Mouse (Mus musculus) adrenal gland, postnatal 10 days (tissue): ENCODE results near the gene Ubtf. TPM values are rescaled to one million over a fixed set of nuclear protein-coding genes. Genes with fewer than 3 reads are reported as not detected.

ENCODE experiments used
- DNase-seq: peaks from one replicate; pipeline ENCODE4 v3.0.0; 2021; ENCODE audit warnings: mixed read lengths
- total RNA-seq, 2 experiments: library from RNA; stranded (reverse); gene quantifications; 2 replicates each; pipeline ENCODE4 v1.2.3; 2021

The Ubtf gene
- total RNA-seq, 2 experiments from 2014 or later: 96.3 to 100 TPM

DNA sequence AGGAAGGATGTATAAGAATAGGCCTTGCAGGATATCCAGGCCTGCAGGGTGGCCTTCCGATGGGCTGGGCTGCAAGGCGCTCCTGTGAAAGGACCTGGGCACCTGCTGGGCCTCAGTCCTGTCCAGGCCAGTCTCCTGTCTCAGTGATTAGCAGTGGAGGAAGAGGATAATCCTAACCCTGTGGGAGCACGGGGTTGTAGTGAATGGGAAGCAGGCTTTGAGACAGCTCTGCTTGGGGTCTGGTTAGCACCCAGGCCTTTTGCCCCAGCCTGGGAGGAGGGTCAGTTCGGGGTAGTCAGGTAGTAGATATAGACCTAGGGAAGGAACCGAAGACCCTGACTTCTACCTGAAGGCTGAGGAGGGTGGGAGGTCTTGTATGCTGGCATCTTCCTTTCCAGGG is 28.1 kb upstream of the Ubtf start:
- DNase-seq: no peak

- no peak for DNase-seq
Measured at GRCm38 (mm10) chr11:102346926-102347325, 27.4 kb upstream of the Ubtf start.

DNA sequence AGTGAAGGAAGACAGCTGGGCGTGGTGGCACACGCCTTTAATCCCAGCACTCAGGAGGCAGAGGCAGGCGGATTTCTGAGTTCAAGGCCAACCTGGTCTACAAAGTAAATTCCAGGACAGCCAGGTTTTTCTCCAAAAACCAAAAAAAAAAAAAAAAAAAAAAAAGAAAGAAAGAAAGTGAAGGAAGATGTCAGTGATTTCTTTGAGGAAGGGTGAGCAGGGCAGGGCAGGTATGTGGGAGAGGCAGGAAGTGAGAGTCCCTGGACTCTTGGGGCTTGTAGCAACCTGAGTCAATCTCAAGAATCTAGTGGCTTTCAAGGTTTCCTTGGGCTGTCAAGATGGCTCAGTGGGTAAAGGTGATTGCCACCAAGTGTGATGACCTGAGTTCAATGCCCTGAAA is 24.9 kb upstream of the Ubtf start:
- DNase-seq: no peak

DNA sequence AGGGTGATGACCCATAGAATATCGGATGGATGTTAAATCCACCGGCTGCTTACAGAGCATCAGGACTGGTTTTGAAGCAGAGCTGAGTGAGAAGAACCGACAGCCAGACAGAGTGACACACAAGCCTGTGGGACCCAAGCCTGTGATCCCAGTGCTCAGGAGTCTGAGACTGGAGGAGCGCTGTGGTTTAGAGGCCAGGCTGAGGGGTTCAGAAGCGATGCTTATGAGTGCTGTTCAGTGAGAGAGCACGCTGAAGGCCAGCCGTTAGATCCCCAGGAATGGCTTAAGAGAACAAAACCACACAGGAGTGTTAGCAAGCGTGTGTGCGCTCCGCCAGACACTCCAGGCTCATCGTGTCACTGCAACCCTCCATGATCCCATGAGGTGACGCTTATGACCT is 23.2 kb upstream of the Ubtf start:
- no peak for DNase-seq

GRCm38 (mm10) chr11:102341101-102341500 is 21.6 kb upstream of the Ubtf start:
- no peak for DNase-seq

GRCm38 (mm10) chr11:102339624-102340023 is 20.1 kb upstream of the Ubtf start:
- no peak for DNase-seq

- DNase-seq: peak; percentile 43
Measured at GRCm38 (mm10) chr11:102339195-102339594, 19.7 kb upstream of the Ubtf start.

DNA sequence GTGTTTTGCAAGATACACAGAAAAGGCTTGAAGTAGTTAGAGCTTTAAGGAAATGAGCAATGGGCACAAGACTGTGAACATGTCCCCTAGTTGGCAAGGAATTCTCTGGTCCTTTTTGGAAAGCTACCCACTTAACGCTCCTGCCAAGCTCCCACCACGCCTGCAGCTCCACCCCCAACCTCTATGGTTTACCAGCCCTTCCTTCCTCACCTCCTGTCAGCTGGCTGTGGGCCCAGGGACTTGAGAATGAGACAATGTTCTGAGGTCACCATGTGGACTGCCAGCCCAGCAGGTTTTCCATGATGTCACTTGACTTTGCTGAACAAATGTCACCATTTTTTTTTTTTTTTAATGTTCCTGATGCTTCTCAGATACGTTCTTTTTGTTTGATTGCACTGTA is 19.0 kb upstream of the Ubtf start:
- DNase-seq: peak; percentile 89

- DNase-seq: no peak
Measured at GRCm38 (mm10) chr11:102337921-102338320, 18.4 kb upstream of the Ubtf start.

DNA sequence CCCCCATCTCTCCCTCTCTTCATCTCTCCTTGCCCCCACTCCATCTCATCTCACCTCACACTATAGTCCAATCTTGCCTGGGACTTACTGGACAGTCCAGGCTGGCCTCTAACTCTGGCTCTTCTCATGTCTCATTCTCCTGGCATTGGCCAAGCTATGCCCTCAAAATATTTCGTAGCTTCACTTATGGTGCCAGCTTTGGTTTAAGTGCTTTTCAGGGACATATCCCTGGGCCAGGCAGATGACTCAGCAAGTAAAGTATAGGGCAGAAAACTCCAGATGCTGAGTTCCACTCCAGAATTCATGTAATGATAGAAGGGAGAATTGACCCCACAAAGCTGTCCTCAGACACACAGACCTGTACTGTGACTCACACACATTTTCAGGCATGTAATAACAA is 16.6 kb upstream of the Ubtf start:
- DNase-seq: peak; percentile 38

- peak; percentile 68 for DNase-seq
Measured at GRCm38 (mm10) chr11:102334973-102335700, 15.6 kb upstream of the Ubtf start.

- DNase-seq: no peak
Measured at GRCm38 (mm10) chr11:102334010-102334409, 14.5 kb upstream of the Ubtf start.

DNA sequence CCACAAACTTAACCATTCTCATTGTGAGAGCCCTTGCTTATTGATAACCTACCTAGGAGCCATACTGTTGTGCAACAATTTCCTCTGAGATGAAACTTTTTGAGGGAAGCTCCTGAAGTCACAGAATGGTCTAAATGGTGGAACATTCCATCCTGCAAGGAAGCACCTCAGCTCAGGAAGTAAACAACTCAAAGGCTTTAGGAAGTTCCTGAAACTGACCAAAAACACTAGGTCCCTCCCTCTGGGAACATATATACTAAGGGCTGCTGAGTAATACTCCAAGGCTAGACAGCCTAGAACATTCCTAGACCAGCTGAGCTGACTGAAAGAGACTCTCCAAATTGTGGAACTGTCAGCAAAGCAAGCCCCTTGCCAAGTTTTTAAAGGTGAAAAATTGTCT is 13.5 kb upstream of the Ubtf start:
- DNase-seq: no peak

DNA sequence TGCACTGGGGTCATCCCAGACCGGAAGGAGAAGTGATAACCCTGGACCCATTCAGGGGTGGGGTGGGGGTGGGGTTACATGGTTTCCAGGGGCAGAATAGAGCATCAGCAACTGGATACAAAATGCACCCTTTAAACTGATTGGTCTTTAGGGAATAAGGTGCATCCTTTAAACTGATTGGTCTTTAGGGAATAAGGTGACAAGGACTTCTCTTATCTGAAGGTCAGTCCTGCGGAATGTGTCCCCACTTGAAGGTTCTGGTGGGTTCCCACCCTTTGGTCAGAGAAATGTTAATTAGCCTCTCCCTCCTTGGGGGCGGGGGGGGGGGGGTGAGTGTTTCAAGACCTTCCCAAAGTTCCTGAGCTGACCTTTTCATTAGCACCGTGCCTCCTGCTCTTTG is 12.3 kb upstream of the Ubtf start:
- DNase-seq: no peak

GRCm38 (mm10) chr11:102330039-102330438 is 10.5 kb upstream of the Ubtf start:
- DNase-seq: no peak

DNA sequence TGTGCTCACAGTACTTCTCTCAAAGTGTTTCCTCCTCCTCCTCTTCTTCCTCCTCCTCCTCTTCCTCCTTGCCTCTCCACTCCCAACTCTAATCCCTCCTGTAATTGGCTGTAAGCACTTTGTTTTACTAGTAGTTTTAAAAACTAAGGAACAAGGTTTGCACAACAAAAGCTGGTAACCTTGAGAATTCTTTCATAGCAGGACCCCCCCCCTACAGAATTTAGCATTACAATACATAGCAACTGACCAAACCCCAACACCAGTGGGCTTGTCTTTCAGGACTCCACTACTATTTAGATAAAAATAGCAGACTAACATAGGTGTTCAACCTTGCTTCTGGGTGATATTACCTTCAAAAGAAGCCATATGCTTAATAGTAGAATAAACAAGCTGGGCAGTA is 10.0 kb upstream of the Ubtf start:
- DNase-seq: no peak

DNA sequence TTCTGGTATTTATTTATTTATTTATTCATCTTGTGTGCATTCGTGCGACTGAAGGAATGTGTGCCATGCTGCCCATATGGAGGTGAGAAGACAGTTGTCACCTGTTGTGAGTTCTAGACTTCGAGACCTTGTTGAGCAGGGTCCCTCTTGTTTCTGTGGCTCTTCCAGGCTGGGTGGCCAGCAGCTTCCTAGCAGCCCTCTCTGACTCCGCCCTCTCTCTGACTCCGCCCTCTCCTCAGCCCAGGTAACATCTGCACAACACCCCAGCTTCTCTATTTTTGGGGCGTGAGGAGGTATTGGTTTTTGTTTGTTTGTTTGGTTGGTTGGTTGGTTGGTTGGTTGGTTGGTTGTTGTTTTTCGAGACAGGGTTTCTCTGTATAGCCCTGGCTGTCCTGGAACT is 8.3 kb upstream of the Ubtf start:
- DNase-seq: no peak

DNA sequence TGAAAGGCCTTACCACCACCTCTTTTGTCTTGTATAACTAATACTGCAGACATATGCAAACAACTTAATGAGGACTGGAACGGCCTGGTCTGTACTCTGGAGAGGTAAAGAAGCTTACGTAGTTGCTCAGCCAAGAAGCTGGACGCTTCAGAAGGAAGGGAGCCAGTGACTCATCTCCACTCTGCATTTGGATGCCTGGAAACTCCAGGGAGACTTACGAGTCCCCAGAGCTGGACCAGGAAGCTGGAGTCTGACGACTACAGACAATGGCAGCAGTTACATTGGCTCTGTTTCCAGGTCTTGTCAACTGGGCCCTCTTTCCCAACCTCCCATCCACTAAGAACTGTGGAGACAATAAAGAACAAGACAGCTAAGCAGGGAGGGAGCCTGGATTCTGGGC is 7.7 kb upstream of the Ubtf start:
- no peak for DNase-seq

DNA sequence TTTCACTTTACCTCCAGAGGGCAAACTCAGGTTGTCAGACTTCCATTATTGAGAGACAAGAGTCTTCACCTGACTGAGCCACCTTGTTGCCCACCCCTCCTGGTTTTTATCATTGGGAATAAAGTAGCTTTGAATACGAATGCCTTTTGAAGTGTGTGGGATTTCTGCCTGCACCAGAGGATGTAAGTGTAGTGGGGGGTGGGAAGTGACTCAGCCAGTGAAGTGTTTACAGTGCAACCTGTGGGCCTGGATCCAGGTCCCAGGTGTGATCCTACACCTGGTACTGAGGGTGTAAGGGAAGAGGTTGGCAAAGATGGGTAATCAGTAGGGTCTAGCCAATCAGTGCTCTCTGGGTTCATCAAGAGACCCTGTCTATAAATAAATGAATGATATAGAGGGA is 4.0 kb upstream of the Ubtf start:
- DNase-seq: no peak

DNA sequence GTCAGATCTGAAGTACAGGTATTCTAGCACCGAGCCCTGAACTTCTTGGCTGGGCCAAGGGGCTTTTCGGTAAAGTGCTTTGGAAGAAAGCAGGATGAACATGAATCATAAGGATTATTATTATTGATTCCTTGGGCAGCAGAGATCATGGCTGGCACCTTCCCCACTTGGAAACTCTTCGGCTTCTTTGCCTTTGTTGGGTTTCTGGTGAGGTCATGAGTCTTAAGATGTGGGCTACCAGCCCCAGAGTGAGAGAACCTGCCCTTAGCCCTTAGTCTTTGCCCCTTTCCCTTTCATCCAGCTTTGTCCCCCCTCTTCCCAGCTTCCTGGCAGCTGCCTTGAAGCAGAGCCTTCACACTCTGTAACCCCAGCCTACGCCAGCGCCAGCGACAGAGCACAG is 2.4 kb upstream of the Ubtf start:
- no peak for DNase-seq

DNA sequence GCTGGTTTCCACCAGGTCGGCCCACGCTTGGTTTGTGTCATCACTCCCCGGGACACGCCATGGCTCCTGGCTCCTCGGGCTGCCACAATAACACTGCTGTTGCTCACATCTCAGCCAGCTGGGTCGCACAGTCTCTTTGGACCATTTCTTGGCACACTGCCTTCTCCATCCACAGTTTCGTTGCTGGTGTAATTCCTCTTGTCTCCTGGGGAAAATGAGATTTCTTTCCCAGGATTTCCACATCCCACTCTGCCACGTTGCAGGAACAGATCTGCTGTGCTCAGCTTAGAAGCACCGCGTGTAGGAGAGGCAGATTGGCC is 1.1 kb upstream of the Ubtf start:
- DNase-seq: peak; percentile 85

- DNase-seq: peak; percentile 93
Measured at GRCm38 (mm10) chr11:102319941-102320685, 571 bp upstream of the Ubtf start.

GRCm38 (mm10) chr11:102318576-102319409 is 749 bp downstream of the Ubtf start:
- DNase-seq: peak; percentile 71
